Mouse (Mus musculus) thymus, postnatal 4 days (tissue): ENCODE data around the gene Msrb2.

Experiments
- DNase-seq: peaks from one replicate; pipeline ENCODE4 v3.0.0; 2021

Msrb2 gene

DNA sequence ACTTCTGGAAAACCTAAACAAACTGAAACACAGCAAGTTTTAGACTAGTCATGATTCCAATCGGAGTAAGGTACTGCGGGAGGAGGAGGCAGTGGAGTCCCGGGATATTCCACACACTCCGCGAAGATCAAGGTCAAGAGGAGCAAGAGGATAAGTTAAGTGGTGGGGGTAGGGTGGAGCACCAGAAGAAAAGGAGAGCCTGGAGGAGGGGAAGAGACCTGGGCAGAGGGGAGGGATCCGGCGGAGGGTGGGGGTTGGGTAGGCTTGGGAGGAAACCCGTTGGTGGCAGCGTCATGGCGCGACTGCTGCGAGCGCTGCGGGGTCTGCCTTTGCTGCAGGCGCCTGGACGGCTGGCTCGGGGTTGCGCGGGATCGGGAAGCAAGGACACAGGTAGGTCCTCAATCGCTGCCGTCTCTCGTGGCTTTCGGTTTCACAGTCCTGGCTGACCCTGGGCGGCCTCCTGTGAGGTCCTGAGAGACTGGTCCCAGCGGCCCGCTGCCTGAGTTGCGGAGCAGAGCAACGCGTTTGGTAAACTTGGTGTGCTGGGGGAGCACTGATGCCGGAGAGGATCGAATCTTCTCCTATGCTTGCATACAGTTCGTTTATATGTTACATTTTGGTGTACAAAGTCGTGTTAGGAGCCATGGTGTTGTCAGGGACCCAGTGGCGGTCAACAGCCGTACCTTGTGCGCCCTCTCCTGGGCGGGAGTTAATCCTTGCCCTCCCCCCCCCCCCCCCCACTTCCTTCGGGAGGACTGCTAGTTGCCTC, at the start of gene Msrb2:
TSS of gene Msrb2 (plus strand) at position 51 of the 769 bp plus-strand sequence.
- peak; percentile 89 for DNase-seq

DNA sequence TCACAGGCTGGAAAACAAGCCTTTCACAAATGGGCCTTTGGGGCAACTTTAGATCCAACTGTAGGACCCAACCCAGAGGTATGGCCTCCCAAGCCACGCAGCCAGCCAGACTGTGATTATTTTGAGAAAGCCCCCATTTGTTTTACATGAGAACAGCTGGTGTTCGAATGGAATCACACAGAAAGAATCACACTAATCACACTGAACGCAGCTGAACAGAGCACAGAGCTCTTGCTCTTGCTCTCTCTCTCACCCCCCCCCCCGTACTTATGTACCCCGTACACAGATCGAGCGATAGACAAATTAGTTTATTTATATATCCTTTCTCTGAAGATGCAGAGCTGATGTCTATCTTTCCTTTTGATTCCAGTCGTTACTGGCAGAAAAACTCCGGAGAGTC, 48.8 kb upstream of the Msrb2 start:
- DNase-seq = no peak

DNA sequence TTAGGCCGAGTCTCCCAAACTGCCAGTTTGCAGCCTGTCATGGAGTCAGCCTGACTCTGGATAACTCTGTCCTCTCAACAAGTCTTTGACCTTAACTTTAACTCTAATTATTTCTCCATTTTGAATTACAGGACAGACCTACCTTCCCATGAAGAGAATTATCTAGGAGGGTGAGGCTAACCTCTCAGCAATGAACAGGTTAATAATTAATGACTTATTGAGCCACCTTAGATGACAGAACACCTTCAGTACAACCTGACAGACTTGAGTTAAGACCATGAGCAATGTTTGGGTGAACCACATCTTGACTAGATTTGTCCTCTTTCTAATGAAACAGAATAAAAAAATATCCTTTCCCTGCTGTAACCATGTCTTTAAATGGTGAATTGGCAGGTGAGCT, 44.9 kb upstream of the Msrb2 start:
- no peak for DNase-seq

DNA sequence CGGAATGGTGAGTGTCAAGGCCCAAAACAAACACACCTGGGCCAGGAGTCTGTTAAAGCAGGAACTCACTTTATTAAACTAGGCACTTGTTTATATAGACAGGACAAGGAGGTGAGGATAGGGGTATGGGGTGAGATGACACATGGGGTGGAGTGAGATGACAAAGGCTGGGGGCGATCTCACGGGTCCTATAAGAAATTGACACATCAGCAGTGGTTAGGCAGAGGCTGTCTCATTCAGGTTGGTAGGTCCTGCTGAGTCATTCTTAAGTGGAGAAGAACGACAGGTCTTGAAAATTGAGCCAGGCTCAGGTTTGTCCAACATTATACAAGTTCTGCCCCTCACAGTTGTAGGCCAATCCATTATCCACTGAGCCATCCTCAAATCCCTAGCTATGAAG, 43.4 kb upstream of the Msrb2 start:
- DNase-seq = no peak

DNA sequence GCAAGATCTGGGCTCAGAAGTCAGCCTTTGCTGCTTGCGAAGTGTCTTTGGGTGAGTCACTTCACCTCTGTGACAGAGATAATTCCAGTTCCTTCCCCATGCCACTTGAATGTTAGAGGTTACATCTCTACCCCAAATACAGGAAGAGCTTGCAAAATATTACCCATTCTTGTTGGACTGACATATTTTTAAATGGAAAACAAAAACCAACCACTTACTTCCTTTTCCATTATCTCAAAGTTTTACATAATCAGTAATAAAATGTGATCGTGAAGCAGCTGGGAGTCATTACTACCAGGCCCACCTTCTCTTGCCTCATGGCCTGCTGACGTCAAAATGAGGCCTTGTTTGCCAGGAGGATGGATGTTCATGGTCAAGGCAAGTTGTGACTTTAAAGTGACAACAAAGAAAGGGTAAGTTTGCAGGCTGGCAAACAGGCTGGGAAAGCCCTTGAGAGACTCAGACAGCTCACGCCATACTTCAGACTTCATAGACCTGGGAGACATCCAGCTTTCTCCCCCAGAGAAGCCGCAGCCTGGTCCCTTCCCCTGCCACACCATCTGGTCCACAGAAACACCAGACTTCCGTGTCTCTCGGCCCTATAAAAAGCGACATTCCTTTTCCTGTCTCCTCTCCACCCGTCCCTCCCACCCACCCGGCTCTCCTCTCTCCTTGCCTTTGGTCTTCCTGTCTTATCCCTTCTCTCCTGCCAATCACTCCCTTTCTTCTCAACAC, 27.2 kb upstream of the Msrb2 start:
- peak; percentile 16 for DNase-seq

DNA sequence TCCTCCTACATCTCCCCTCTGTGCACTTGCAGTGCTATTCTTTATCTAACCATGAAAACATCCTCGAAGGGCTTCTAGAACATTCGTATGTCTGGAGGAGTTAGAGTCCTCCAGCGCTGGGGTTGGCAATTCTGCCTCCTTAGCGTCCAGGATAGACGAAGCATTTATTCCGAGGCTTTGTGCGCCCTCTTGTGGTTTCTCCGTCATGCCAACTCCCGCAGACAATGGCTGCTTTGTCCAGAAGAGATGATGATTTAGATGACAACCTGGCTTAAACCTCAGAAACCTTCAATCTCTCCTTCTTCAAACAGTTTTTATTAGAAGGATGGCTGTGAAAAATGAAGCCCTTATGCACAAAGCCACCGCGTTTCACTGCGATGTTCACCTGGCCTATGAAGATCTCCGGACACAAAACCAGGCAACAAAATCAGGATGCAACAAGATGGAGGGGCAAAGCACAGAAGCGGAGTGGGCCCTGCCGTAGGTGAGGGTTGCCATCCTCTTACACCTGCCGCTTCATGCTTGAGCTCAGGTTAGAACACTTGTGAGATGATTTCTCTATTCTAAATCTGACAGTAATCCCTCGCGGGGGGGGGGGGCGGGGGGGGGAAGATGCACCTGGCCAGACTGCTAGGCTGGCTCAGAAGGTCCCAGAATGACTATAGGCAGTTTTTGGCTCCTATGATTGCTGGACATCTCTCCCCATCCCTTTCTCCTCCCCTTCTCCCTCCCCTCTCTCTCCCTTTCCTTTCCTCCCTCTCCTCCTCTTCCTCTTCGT, 26.4 kb upstream of the Msrb2 start:
- DNase-seq = peak; percentile 94

DNA sequence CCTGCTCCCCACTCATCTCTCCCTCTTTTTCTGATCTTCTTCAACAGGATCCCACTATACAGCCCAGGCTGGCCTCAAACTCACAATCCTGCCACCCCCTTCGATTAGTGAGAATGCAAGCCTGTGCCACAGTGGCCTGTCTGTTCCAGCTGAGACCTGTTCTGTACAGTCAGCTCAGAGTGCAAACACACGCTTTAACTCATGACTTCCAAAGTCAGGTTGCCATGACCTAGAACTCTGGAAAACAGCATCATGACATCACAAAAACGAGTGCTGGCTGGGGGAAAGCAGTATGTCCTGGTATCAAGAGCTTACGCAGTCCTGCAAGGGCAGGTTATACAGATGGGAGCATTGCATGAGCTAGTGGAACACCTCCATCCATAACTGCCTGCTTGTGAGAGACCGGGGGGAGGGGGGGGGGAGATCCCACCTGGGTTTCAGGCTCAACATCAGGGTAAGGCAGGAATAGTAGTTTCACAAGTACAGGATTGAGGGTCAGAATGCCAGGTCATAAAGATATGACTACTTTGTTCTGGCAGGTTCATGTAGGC, 25.8 kb upstream of the Msrb2 start:
- DNase-seq = no peak

DNA sequence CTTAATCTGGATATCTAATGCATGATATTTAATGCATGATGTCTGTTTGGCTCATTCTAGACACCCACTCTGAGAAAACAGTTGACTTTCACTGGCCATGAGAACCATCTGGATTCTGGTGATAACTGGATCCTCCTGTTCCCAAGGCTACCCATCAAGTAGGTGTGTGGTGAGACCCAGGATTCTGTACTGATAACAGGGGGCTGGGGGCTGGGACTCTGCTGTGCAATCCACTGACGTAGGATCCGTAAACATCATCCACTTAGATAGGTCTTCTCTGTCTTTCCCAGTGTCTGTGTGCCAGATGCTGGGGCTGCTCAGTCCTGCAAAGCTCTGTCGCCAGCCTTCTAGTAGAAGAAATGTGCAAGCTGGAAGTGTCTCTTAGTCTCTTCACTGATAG, 22.8 kb upstream of the Msrb2 start:
- DNase-seq = no peak

DNA sequence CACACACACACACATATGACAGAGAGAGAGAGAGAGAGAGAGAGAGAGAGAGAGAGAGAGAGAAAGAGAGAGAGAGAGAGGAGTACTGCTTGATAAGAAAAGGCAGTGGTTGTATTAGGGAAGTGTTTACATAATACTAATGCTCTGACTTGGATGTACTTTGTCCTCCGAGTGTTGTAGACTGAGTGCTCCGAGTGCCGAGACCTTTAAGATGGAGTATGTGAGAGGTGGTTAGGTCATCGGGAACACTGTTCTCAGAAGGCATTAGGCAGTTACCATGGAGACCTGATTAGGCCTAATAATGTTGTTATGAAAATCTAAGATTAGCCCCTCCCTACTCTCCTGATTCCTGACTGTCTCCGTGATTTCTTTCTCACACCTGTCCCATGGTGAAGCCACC, 21.1 kb upstream of the Msrb2 start:
- DNase-seq = no peak

DNA sequence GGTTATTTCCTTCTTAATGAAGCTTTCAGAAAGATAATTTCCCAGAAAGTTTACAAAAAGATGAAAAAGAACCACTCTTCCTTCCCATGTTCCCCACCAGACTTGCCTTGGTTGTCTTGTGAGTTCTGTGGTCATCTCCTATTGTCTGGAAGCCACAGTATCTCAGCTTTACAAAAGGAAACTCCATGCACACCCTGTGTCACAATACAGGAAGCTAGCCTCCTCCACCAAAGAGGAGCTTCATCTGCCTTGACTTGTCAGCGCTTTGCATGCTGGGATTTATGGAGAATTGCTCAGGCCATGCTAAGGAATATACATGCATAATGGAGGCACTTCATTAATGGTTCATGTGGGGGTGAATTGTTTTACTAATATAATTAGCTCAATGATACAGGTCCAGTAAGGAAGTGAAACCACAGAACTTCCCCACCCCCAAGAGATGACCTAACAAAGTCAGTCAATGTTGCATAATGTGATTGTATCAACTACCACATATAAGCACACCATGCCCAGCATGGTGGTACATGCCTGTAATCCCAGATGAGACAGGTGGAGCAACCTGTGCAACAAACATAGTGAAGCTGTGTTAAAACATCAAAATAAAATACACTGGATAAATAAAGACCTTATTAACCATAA, 19.5 kb upstream of the Msrb2 start:
- no peak for DNase-seq

DNA sequence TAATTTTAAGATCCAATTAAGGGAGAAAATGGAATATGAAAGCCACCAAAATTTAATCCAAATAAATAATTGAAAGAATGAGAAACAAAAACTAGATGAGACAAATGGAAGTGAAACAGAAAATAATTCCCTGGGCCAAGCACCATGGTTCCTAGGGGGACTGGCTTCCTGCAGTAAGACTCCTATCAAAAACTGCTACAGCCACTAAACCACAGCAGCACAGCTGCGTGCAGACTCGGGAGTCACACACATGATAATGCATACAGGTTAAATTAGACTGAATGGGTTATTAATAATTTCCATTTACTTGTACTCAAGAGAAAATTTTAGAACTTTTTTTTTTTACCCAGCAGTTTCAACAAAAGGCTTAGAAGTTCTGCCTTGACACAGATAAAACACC, 18.1 kb upstream of the Msrb2 start:
- DNase-seq = no peak

DNA sequence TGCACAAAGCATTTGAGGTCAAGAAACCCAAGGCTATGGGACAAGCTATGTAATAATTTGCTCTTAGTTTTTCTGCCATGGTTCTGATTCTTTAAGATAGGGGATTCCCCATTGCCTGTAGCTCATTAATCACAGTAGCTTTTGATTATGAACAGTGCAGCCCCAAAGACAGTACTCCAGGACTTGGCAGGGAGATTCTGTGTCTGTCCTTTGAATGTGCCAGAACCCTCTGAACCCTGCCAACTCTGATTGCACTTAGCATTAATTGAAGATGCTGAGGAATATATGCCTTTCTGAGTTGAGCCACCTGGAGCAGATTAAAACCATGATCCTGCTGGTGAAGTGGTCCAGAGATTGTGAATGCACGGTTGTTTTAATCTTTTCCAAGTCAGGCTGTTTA, 8.4 kb upstream of the Msrb2 start:
- DNase-seq = no peak

DNA sequence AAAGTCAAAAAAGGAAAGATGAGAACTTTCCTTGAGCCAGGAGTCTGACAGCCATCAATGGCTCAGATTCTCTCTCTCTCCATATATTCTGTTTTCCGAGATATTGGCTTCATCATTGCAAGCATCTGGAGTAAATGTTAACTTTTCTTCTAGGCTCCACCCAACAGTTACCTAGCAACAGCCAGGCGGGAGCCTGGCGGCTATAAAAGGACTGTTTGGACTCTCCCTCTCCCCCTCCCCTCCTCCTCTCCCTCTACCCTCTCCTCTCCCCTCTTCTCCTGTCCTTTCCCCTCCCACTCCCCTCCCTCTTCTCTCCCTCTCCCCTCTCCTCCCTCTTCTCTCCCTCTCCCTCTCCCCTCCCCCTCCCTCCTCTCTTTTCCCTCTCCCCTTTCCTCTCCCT, 4.8 kb upstream of the Msrb2 start:
- no peak for DNase-seq

DNA sequence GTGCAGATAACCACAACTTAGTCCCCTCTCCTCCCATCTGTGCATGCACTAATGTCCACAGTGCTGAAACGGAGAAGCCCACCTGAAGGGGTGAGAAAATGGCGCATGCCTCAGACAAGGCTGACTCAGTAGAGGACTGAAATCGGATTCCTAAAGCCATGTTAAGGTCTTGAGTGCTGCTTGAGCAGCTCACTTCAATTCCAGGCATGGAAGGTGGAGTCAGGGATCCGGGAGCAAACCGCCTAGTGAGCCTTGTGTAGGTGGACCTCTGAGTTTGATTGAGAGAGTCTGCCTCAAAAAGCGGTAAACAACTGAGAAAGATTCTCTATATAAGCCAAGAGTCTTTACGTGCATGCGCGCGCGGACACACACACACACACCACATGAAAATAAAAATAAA, 4.1 kb upstream of the Msrb2 start:
- DNase-seq = no peak

DNA sequence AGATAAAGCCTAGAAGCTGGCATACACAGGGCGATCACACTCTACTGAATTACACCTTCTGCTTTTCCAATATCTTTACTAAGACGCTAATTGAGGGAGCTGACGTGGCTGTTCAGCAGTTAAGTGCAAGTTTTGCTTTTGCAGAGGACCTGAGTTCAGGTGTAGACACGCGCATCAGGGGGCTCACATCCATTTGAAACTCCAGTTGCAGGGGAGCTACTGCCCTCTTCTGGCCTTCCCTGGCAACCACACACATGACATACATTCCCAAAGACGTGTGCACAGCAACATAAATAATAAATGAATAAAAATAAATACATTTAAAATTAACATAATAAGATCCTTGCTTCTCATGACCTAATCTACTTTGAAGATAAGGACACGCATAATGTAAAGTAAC, 2.5 kb downstream of the Msrb2 start:
- DNase-seq = peak; percentile 55

DNA sequence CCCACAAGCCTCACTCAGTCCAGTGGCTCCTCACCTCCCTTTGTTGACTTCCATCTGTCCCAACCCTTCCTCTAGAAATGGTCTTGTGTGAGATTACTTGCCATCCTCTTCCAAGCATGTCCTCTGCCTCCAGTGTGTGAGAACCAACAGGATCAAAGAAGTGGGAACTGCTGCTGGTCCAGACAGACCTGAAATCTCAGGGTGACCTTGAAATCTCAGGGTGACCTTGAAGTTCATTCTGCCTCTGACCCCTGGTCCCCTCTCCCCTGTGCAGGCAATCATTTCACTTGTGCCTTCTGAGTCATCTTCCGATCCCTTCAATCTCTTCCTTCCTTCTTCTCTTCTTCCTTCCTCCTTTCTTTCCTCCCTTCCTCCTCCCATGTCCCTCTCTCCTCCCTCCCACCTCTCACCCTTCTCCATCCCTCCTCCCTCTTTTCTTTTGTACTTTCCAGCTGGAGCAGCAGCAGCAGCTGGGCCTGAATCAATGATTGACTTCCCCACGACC, 9.3 kb downstream of the Msrb2 start:
- DNase-seq = no peak

DNA sequence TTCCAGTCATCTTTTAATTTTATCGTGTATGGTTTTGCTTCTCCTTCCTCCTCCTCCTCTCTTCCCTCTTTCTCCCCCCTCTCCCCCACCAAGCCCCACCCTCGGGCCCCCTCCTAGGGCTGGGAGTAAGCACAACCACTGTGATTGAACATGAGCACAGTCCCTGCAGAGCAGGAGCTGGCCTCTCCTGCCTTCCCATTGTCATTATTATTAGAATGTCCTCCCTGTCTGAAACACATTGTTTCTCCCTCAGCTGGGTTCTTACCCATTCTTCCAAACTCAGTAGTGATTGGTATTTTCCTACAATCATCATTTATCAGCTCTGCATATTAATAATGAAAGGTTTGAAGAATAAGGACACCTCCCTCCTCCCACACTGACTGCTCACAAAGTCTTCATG, 9.7 kb downstream of the Msrb2 start:
- no peak for DNase-seq

DNA sequence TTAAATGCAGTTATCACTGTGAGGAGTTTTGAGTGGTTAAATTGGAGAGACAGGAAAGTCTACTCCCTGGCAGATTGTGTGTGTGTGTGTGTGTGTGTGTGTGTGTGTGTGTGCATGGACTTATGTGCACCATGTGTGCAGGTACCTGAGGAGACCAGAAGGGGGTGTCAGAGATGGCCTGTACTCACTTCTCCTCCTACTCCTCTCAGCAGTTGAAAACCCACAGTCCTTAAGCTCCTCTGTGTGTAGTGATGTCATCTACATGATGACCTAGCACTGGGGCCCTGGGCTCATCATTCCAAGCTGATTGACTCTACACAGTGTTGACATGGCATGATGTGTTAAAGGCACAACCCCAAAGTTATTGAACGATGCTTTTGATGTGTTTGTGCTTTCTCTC, 11.0 kb downstream of the Msrb2 start:
- no peak for DNase-seq

DNA sequence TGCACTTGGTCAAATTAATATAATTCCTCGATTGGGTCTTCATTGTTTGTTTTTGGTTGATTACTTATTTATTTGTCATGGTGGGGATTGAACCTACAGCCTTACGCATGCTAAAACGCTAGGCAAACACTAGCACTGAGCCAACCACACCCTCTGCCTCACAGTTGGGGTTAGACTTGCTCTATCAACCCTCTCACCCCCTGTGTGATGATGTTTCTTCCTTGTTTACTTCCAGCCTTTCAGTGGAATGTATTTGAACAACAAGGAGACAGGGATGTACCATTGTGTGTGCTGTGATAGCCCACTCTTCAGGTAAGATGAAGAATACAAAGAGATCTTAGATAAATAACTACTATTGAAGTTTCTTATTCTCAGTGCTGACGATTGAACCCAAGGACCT, 11.8 kb downstream of the Msrb2 start:
- DNase-seq = no peak

DNA sequence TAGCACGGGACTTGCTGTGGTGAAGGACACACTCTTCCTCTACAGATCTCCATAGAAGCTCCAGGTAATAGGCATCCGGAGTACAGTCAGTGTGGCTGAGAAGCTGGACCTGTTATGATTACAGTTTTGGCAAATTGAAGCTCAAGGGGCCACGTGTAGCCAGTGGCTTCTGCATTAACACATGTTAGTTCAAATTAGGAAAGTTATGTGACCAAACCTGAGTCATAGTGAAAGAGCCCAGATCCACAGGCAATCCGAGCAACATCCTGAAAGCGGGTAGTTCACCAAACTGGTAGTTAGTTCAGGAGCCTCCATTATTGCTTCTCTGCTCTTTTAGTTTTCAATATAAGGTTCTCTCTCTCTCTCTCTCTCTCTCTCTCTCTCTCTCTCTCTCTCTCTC, 14.5 kb downstream of the Msrb2 start:
- DNase-seq = no peak

DNA sequence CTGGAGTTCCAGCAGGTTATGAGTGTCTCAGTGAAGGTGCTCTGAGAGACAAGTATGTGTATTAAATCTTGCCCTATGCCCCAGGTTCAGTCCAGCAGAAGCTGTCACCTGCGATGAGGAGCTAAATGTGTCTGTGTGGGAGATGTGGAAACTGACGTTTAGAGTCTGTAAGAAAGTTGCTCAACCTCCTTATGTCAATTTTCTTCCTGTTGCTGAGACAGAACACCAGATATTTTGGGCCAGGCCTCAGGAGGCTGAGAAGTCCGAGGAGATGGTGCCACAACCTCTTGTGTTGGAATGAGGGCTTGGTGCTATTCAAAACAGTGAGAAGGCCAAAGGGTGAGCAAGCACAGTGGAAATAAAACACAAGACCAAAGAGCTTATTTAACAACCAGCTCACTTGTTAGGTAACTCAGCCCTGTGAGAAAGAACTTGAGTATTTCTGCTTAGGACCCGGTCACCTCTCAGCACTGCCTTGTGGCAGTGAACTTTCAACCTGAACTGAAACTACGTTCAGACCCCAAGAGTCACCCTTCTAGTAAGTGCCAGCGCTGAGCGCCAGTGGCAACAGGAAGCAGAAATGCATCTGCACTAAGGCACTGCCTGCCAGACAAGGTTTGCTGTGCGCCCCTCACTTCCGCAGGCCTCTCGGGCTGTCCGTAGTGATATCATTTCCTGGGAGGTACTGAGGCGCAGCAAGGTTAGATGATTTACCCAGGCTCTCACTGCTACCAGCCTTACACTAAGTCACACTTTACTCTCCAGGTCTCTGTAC, 17.3 kb downstream of the Msrb2 start:
- peak; percentile 74 for DNase-seq
